Mouse (Mus musculus): ENCODE measurements around the gene Sco1. TPM values are rescaled to one million over a fixed set of nuclear protein-coding genes. Genes with fewer than 3 reads are reported as not detected.
"Not testable (repeated sequence)": the region's sequence is repeated elsewhere in the genome, so short reads cannot be mapped to it uniquely, and the experiment has no call there.

Sco1 gene
- total and polyA plus RNA-seq, 3 experiments, result 14.1 to 32.9 TPM; not detected in 1

GRCm38 (mm10) chr11:67023191-67023590 is 29.3 kb upstream of the Sco1 start:
- H3K9ac ChIP-seq (ENCODE audit: control insufficient read depth, low read depth, low read length, poor library complexity, severe bottlenecking); H3K79me2 ChIP-seq (ENCODE audit: control insufficient read depth, insufficient read depth, low read length, poor library complexity); H3K4me3 ChIP-seq (ENCODE audit: control insufficient read depth in 1 of 2, insufficient read depth in 1 of 2, low read depth in 2 of 2, low read length in 2 of 2); DNase-seq (ENCODE audit: low read depth, low spot score); H3K9me3 ChIP-seq (replicated peaks; ENCODE audit: insufficient read depth, low read length); H3K27ac ChIP-seq (ENCODE audit: control insufficient read depth, low read depth, low read length); H3K27me3 ChIP-seq (ENCODE audit: control insufficient read depth in 1 of 2, insufficient read depth in 2 of 2, low read length in 2 of 2): not testable (repeated sequence)
- peaks cover 0 to 21% of the 10 kb centered on the region in 2 experiments; a peak in 2 of 4 replicates for H3K36me3 ChIP-seq (ENCODE audit: control insufficient read depth in 1 of 2, insufficient read depth in 2 of 2, low read length in 2 of 2)
- H3K4me1 ChIP-seq (ENCODE audit: control insufficient read depth in 1 of 2, insufficient read depth in 2 of 2, low read length in 2 of 2), result peaks cover 5 to 25% of the 10 kb centered on the region in 2 experiments; a peak in 3 of 4 replicates

GRCm38 (mm10) chr11:67023802-67024340 is 28.6 kb upstream of the Sco1 start:
- peaks cover 0 to 21% of the 10 kb centered on the region in 2 experiments; a peak in 2 of 4 replicates for H3K36me3 ChIP-seq (ENCODE audit: control insufficient read depth in 1 of 2, insufficient read depth in 2 of 2, low read length in 2 of 2)
- no peaks in the 10 kb centered on the region for H3K9me3 ChIP-seq (replicated peaks; ENCODE audit: insufficient read depth, low read length)
- DNase-seq (ENCODE audit: low read depth, low spot score), result no peak
- TF ChIP-seq POLR2AphosphoS5 (IDR thresholded peaks at IDR 0.05; ENCODE audit: borderline replicate concordance, low read depth, low read length), result no peak
- 0 out of 2 replicates have a peak, but pooled peaks have one; percentile 52 for TF ChIP-seq CHD1 (IDR thresholded peaks at IDR 0.05; ENCODE audit: low read depth, low read length)
- H3K27ac ChIP-seq (ENCODE audit: control insufficient read depth, low read depth, low read length), result peak overlapping the region; percentile 9; the same call in 1 of the 2 replicates
- peak overlapping the region; percentile 79 to 87 for H3K4me3 ChIP-seq (ENCODE audit: control insufficient read depth in 1 of 2, insufficient read depth in 1 of 2, low read depth in 2 of 2, low read length in 2 of 2)
- H3K27me3 ChIP-seq (ENCODE audit: control insufficient read depth in 1 of 2, insufficient read depth in 2 of 2, low read length in 2 of 2), result no peaks in the 10 kb centered on the region
- peaks cover 5 to 23% of the 10 kb centered on the region in 2 experiments; a peak in 3 of 4 replicates for H3K4me1 ChIP-seq (ENCODE audit: control insufficient read depth in 1 of 2, insufficient read depth in 2 of 2, low read length in 2 of 2)
- H3K9ac ChIP-seq (ENCODE audit: control insufficient read depth, low read depth, low read length, poor library complexity, severe bottlenecking), result peak overlapping the region; percentile 85
- no peaks in the 10 kb centered on the region; the same call in 1 of the 2 replicates for H3K79me2 ChIP-seq (ENCODE audit: control insufficient read depth, insufficient read depth, low read length, poor library complexity)

- Histone ChIP-seq H3K27me3 (ENCODE audit: control insufficient read depth in 1 of 2, insufficient read depth in 2 of 2, low read length in 2 of 2) (no peaks in the 10 kb centered on the region), H3K9me3 (replicated peaks; ENCODE audit: insufficient read depth, low read length) (no peaks in the 10 kb centered on the region), H3K36me3 (ENCODE audit: control insufficient read depth in 1 of 2, insufficient read depth in 2 of 2, low read length in 2 of 2) (peaks cover 0 to 20% of the 10 kb centered on the region in 2 experiments; a peak in 2 of 4 replicates), H3K9ac (ENCODE audit: control insufficient read depth, low read depth, low read length, poor library complexity, severe bottlenecking) (peak within 1 kb of the TSS; percentile 92), H3K79me2 (ENCODE audit: control insufficient read depth, insufficient read depth, low read length, poor library complexity) (no peaks in the 10 kb centered on the region; the same call in 1 of the 2 replicates), H3K4me3 (ENCODE audit: control insufficient read depth in 1 of 2, insufficient read depth in 1 of 2, low read depth in 2 of 2, low read length in 2 of 2) (peak within 1 kb of the TSS; percentile 79 to 94), H3K4me1 (ENCODE audit: control insufficient read depth in 1 of 2, insufficient read depth in 2 of 2, low read length in 2 of 2) (peaks cover 5 to 20% of the 10 kb centered on the region in 2 experiments; a peak in 3 of 4 replicates), H3K27ac (ENCODE audit: control insufficient read depth, low read depth, low read length) (peak within 1 kb of the TSS; percentile 41)
- peak; percentile 98 for DNase-seq (ENCODE audit: low read depth, low spot score)
- TF ChIP-seq UBTF (IDR thresholded peaks at IDR 0.05; ENCODE audit: borderline replicate concordance, insufficient read depth, low read depth, low read length) (no peak), RAD21 (IDR thresholded peaks at IDR 0.05; ENCODE audit: low read depth, low read length) (peak; percentile 91), NRF1 (IDR thresholded peaks at IDR 0.05; ENCODE audit: insufficient read depth, low read depth, low read length, poor library complexity, severe bottlenecking) (no peak), ETS1 (IDR thresholded peaks at IDR 0.05; ENCODE audit: low read depth, low read length) (no peak), CHD2 (IDR thresholded peaks at IDR 0.05; ENCODE audit: low read length) (no peak), ZKSCAN1 (IDR thresholded peaks at IDR 0.05; ENCODE audit: low read depth, low read length) (no peak), POLR2AphosphoS2 (IDR thresholded peaks at IDR 0.05; ENCODE audit: low read length) (no peak), ELF1 (IDR thresholded peaks at IDR 0.05; ENCODE audit: low read depth, low read length) (0 out of 2 replicates have a peak, but pooled peaks have one; percentile 6), POLR2AphosphoS5 (IDR thresholded peaks at IDR 0.05; ENCODE audit: borderline replicate concordance, low read depth, low read length) (no peak), MYB (IDR thresholded peaks at IDR 0.05; ENCODE audit: low read depth, low read length) (no peak), HCFC1 (IDR thresholded peaks at IDR 0.05; ENCODE audit: low read depth, low read length) (peak; percentile 54), USF2 (IDR thresholded peaks at IDR 0.05; ENCODE audit: borderline replicate concordance in 1 of 2, insufficient read depth in 1 of 2, low read depth in 1 of 2, low read length in 2 of 2) (no peak), MAZ (IDR thresholded peaks at IDR 0.05; ENCODE audit: low read depth, low read length) (peak; percentile 81; the same call in 1 of the 2 replicates), BHLHE40 (IDR thresholded peaks at IDR 0.05; ENCODE audit: borderline replicate concordance, low read depth, low read length) (peak; percentile 56; the same call in 1 of the 2 replicates), MYC (IDR thresholded peaks at IDR 0.05; ENCODE audit: low read depth, low read length) (peak; percentile 92), RCOR1 (IDR thresholded peaks at IDR 0.05; ENCODE audit: low read depth, low read length) (no peak), SIN3A (IDR thresholded peaks at IDR 0.05; ENCODE audit: low read length) (peak; percentile 91; the same call in 1 of the 2 replicates), MAFK (IDR thresholded peaks at IDR 0.05; ENCODE audit: borderline replicate concordance, low read depth, low read length) (no peak), CTCF (IDR thresholded peaks at IDR 0.05 in 2 of 3, conservative IDR thresholded peaks at IDR 0.05 in 1 of 3; ENCODE audit: control insufficient read depth in 1 of 3, insufficient read depth in 1 of 3, low read depth in 2 of 3, low read length in 3 of 3, poor library complexity in 1 of 3, severe bottlenecking in 1 of 3) (peak; percentile 50 to 86 (median 81)), USF1 (IDR thresholded peaks at IDR 0.05; ENCODE audit: low read depth, low read length) (peak; percentile 46), MEF2A (IDR thresholded peaks at IDR 0.05; ENCODE audit: extremely low read depth, insufficient replicate concordance, low read depth, low read length, poor library complexity, severe bottlenecking) (no peak)
These were observed 27.5 kb upstream of the Sco1 start, which contains the start of gene Tmem220 for GRCm38 (mm10) chr11:67024867-67025477. Gene Tmem220 (plus strand): TSS chr11:67025154.

Data from MEL (cell line).